Mouse (Mus musculus): ENCODE data around the gene Pcsk2. TPM values are rescaled to one million over a fixed set of nuclear protein-coding genes. Genes with fewer than 3 reads are reported as not detected.

Gene Pcsk2
- polyA plus RNA-seq, 1 experiment from 2014 or later: 1.4 TPM

DNA sequence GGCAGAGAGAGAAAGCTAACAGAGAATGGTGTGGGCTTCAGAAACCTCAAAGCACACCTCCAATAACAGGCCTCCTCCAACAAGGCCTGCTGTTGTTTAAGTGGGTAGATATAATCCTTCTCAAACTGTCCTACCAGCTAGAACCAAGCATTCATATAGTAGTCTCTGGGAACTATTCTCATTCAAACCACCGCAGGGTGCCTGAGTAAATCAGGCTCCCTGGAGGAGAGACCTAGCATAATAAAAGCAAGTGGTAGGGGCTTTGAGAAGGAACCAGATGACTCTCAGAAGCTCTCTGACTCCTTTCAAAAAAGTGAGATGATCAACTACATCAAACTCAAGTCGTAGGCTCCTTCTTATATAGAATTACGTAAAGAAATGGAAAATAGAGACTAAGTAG, 75.0 kb downstream of the Pcsk2 start:
- no peaks in the 10 kb centered on the region for H3K9me3 ChIP-seq (ENCODE audit: control insufficient read depth, low read length)
- no peak for ATAC-seq
- WGBS: 46% methylated on average over 3 of the region's 3 CpGs

DNA sequence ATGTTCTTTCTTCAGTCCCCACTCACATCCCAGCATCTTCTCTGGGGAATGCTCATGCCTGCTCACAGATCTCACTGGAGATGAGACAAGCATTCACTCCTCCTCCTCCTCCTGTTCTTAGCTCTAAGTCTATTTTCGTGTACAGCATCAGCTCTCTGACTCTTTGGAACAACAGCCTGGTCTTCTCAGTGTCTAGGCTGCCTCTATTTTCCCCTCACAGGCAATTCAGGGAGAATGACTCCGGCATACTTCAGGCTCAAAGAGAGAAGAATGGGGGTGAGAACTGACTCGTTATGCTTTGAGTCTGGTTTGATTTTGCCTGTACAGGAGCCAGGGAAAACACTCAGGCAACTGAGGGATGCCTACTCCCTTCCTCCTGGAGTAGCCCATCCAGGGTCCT, 78.0 kb downstream of the Pcsk2 start:
- no peak overlapping the region for H3K9ac ChIP-seq (ENCODE audit: low read depth, low read length)
- 60% methylated on average over 3 of the region's 3 CpGs for WGBS
- no peak overlapping the region for H3K4me3 ChIP-seq (ENCODE audit: low read length)
- no peaks in the 10 kb centered on the region for H3K4me1 ChIP-seq (ENCODE audit: control insufficient read depth, insufficient read depth, low read length)
- ATAC-seq: no peak
- no peak overlapping the region for H3K4me2 ChIP-seq (ENCODE audit: low read depth, low read length)
- H3K27ac ChIP-seq (ENCODE audit: low read length): no peak overlapping the region
- H3K27me3 ChIP-seq (replicated peaks; ENCODE audit: control insufficient read depth, insufficient read depth, low read length): no peaks in the 10 kb centered on the region
- no peaks in the 10 kb centered on the region for H3K9me3 ChIP-seq (ENCODE audit: control insufficient read depth, low read length)
- H3K36me3 ChIP-seq (ENCODE audit: control insufficient read depth, insufficient read depth, low read length): no peaks in the 10 kb centered on the region

More for the DNA sequence above, 75.0 kb downstream of the Pcsk2 start:
- Histone ChIP-seq H3K27ac (ENCODE audit: low read length) (no peak overlapping the region), H3K36me3 (ENCODE audit: control insufficient read depth, insufficient read depth, low read length) (no peaks in the 10 kb centered on the region), H3K27me3 (replicated peaks; ENCODE audit: control insufficient read depth, insufficient read depth, low read length) (no peaks in the 10 kb centered on the region), H3K9ac (ENCODE audit: low read depth, low read length) (no peak overlapping the region), H3K4me2 (ENCODE audit: low read depth, low read length) (no peak overlapping the region), H3K4me3 (ENCODE audit: low read length) (no peak overlapping the region), H3K4me1 (ENCODE audit: control insufficient read depth, insufficient read depth, low read length) (no peaks in the 10 kb centered on the region)

DNA sequence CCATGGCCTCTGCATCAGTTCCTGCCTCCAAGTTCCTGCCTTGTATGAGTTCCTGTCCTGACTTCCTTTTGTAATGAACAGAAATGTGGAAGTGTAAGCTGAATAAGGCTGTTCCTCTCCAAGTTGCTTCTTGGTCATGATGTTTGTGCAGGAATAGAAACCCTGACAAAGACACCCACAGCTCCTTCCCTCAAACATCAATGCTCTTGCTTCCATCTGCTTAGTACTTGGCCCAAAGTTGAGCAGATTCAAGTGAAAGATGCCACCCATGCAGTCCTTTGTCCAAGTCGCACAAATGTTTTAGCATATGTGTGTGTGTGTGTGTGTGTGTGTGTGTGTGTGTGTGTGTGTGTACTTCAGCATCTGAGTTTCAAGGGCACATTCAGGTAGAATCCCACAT, 97.3 kb downstream of the Pcsk2 start:
- 79% methylated on average over 1 of the region's 1 CpGs for WGBS
- H3K4me3 ChIP-seq (ENCODE audit: low read length): no peak overlapping the region

DNA sequence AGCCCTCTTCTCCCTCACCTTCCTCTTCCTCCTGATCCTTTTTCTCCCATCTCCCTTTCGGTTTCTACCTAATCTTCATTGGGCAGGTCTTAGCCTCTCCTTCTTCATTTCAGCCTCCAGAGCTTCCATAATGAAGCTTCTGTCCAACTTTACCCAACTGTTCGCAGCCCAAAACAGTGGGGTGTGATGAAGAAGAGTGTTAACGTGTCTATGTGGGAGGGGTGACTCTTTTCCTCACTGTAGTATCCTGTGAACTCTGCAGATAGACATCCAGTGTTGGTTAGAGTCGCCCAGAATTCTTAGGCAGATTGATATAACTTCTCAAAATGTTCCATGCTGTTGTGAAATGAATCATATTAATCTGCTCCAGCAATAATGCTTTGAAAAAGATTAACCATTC, 98.4 kb downstream of the Pcsk2 start:
- 78% methylated on average over 4 of the region's 4 CpGs for WGBS
- Histone ChIP-seq H3K27me3 (replicated peaks; ENCODE audit: control insufficient read depth, insufficient read depth, low read length) (no peaks in the 10 kb centered on the region), H3K9me3 (ENCODE audit: control insufficient read depth, low read length) (no peaks in the 10 kb centered on the region), H3K9ac (ENCODE audit: low read depth, low read length) (no peak overlapping the region), H3K4me1 (ENCODE audit: control insufficient read depth, insufficient read depth, low read length) (no peaks in the 10 kb centered on the region), H3K4me3 (ENCODE audit: low read length) (no peak overlapping the region), H3K4me2 (ENCODE audit: low read depth, low read length) (no peak overlapping the region), H3K27ac (ENCODE audit: low read length) (no peak overlapping the region), H3K36me3 (ENCODE audit: control insufficient read depth, insufficient read depth, low read length) (no peaks in the 10 kb centered on the region)
- no peak for ATAC-seq

More for the DNA sequence above, 97.3 kb downstream of the Pcsk2 start:
- Histone ChIP-seq H3K4me1 (ENCODE audit: control insufficient read depth, insufficient read depth, low read length) (no peaks in the 10 kb centered on the region), H3K9ac (ENCODE audit: low read depth, low read length) (no peak overlapping the region), H3K36me3 (ENCODE audit: control insufficient read depth, insufficient read depth, low read length) (no peaks in the 10 kb centered on the region), H3K27ac (ENCODE audit: low read length) (no peak overlapping the region), H3K9me3 (ENCODE audit: control insufficient read depth, low read length) (no peaks in the 10 kb centered on the region), H3K4me2 (ENCODE audit: low read depth, low read length) (no peak overlapping the region), H3K27me3 (replicated peaks; ENCODE audit: control insufficient read depth, insufficient read depth, low read length) (no peaks in the 10 kb centered on the region)
- no peak for ATAC-seq

DNA sequence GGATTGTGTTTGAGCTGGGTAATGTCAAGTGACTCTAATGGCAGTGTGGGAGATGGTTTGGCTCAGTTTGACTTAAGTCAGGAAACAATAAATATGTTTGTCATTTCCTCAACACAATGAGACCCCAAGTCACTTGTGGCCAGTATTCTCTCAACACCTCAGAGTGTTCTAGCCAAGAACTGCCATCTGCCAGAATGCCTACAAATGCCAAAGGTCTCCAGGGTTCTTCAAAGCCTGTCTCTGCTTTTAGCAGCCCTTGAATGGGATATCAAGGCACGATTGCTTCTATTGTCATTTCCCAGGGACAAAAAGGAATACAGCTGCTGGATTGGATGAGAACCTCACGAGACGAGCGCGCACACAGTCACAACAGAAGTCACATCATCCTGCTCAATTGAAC, 100.0 kb downstream of the Pcsk2 start:
- Histone ChIP-seq H3K27ac (ENCODE audit: low read length) (no peak overlapping the region), H3K9ac (ENCODE audit: low read depth, low read length) (no peak overlapping the region), H3K4me3 (ENCODE audit: low read length) (no peak overlapping the region), H3K36me3 (ENCODE audit: control insufficient read depth, insufficient read depth, low read length) (no peaks in the 10 kb centered on the region), H3K4me1 (ENCODE audit: control insufficient read depth, insufficient read depth, low read length) (no peaks in the 10 kb centered on the region), H3K9me3 (ENCODE audit: control insufficient read depth, low read length) (no peaks in the 10 kb centered on the region), H3K27me3 (replicated peaks; ENCODE audit: control insufficient read depth, insufficient read depth, low read length) (no peaks in the 10 kb centered on the region), H3K4me2 (ENCODE audit: low read depth, low read length) (no peak overlapping the region)
- ATAC-seq: no peak
- WGBS: 82% methylated on average over 5 of the region's 5 CpGs

DNA sequence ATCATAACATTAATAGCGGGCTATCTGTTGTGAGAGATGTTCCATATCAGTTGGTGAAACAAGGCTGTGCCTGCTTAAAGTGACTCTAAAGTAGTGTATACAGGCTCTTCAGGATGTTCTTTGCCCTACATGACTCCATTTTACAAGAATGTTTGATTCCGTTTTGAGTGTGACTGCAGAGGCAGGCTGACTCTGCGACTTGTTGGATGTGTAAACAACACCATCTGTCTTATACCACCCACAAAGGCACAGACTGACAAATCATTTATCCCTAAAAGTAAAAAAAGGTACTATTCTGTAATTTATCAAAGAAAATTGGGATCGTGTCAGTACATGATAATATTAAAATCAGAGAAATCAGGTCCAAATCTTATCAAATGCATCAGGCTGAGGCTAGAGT, 108.7 kb downstream of the Pcsk2 start:
- 74% methylated on average over 4 of the region's 4 CpGs for WGBS
- Histone ChIP-seq H3K27ac (ENCODE audit: low read length) (no peak overlapping the region), H3K9me3 (ENCODE audit: control insufficient read depth, low read length) (no peaks in the 10 kb centered on the region), H3K36me3 (ENCODE audit: control insufficient read depth, insufficient read depth, low read length) (no peaks in the 10 kb centered on the region), H3K4me2 (ENCODE audit: low read depth, low read length) (no peak overlapping the region), H3K4me1 (ENCODE audit: control insufficient read depth, insufficient read depth, low read length) (no peaks in the 10 kb centered on the region), H3K9ac (ENCODE audit: low read depth, low read length) (no peak overlapping the region), H3K4me3 (ENCODE audit: low read length) (no peak overlapping the region), H3K27me3 (replicated peaks; ENCODE audit: control insufficient read depth, insufficient read depth, low read length) (no peaks in the 10 kb centered on the region)
- no peak for ATAC-seq

DNA sequence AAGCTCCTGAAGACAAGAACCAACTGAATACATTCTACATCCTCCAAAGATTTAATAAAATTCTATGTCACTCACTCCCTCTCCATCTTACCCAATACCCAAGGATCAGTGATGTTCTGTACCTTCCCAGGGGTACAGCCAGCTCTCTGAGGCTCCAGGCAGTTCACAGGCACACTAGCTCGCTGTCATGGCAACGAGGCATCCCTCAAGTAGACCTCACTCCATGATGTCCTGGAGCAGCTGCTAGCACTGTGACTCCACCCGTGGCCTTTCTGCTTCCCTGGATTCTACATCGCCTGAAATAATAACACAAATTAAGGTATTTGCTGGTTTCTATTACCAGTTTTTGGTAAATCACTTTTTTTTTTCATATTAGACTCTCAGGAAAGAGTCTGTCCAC, 111.0 kb downstream of the Pcsk2 start:
- Histone ChIP-seq H3K36me3 (ENCODE audit: control insufficient read depth, insufficient read depth, low read length) (no peaks in the 10 kb centered on the region), H3K9ac (ENCODE audit: low read depth, low read length) (no peak overlapping the region), H3K27ac (ENCODE audit: low read length) (no peak overlapping the region), H3K9me3 (ENCODE audit: control insufficient read depth, low read length) (no peaks in the 10 kb centered on the region), H3K4me2 (ENCODE audit: low read depth, low read length) (no peak overlapping the region), H3K27me3 (replicated peaks; ENCODE audit: control insufficient read depth, insufficient read depth, low read length) (no peaks in the 10 kb centered on the region), H3K4me3 (ENCODE audit: low read length) (no peak overlapping the region), H3K4me1 (ENCODE audit: control insufficient read depth, insufficient read depth, low read length) (no peaks in the 10 kb centered on the region)
- ATAC-seq: no peak
- 64% methylated on average over 4 of the region's 4 CpGs for WGBS

GRCm38 (mm10) chr2:143666785-143667184, 120.8 kb downstream of the Pcsk2 start:
- no peaks in the 10 kb centered on the region for H3K4me1 ChIP-seq (ENCODE audit: control insufficient read depth, insufficient read depth, low read length)
- no peaks in the 10 kb centered on the region for H3K36me3 ChIP-seq (ENCODE audit: control insufficient read depth, insufficient read depth, low read length)
- H3K27ac ChIP-seq (ENCODE audit: low read length): no peak overlapping the region
- WGBS: 61% methylated on average over 5 of the region's 5 CpGs
- H3K4me2 ChIP-seq (ENCODE audit: low read depth, low read length): no peak overlapping the region
- H3K9me3 ChIP-seq (ENCODE audit: control insufficient read depth, low read length): no peaks in the 10 kb centered on the region
- H3K27me3 ChIP-seq (replicated peaks; ENCODE audit: control insufficient read depth, insufficient read depth, low read length): no peaks in the 10 kb centered on the region
- ATAC-seq: no peak
- no peak overlapping the region for H3K9ac ChIP-seq (ENCODE audit: low read depth, low read length)
- no peak overlapping the region for H3K4me3 ChIP-seq (ENCODE audit: low read length)

- 85% methylated on average over 4 of the region's 4 CpGs for WGBS
- no peaks in the 10 kb centered on the region for H3K36me3 ChIP-seq (ENCODE audit: control insufficient read depth, insufficient read depth, low read length)
These were observed 131.9 kb downstream of the Pcsk2 start for GRCm38 (mm10) chr2:143677869-143678268.

DNA sequence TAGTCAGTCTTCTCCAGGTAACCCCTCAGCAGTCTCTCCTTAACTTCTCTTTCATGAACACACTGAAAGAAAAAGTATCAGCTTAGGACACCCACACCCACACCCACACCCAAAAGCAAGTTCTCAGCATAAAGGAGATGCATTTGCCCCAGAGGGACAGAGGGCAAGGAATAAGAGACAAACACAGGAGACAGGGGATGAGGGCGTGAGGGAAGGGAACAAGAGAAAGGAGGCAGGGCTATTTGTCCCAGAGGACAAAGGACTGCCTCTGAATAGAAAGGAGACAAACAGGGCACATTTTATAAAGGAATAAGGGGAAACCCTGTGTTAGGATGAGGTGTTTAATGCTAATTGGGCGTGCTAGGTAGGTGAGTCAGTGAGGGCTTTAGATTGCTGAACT, 133.6 kb downstream of the Pcsk2 start:
- 56% methylated on average over 2 of the region's 2 CpGs for WGBS
- H3K36me3 ChIP-seq (ENCODE audit: control insufficient read depth, insufficient read depth, low read length): no peaks in the 10 kb centered on the region
- no peaks in the 10 kb centered on the region for H3K27me3 ChIP-seq (replicated peaks; ENCODE audit: control insufficient read depth, insufficient read depth, low read length)
- no peak overlapping the region for H3K4me2 ChIP-seq (ENCODE audit: low read depth, low read length)
- no peak overlapping the region for H3K9ac ChIP-seq (ENCODE audit: low read depth, low read length)
- ATAC-seq: no peak
- no peak overlapping the region for H3K4me3 ChIP-seq (ENCODE audit: low read length)
- H3K27ac ChIP-seq (ENCODE audit: low read length): no peak overlapping the region
- H3K4me1 ChIP-seq (ENCODE audit: control insufficient read depth, insufficient read depth, low read length): no peaks in the 10 kb centered on the region
- no peaks in the 10 kb centered on the region for H3K9me3 ChIP-seq (ENCODE audit: control insufficient read depth, low read length)

More at GRCm38 (mm10) chr2:143677869-143678268, 131.9 kb downstream of the Pcsk2 start:
- no peak overlapping the region for H3K4me3 ChIP-seq (ENCODE audit: low read length)
- H3K9me3 ChIP-seq (ENCODE audit: control insufficient read depth, low read length): no peaks in the 10 kb centered on the region
- H3K4me1 ChIP-seq (ENCODE audit: control insufficient read depth, insufficient read depth, low read length): no peaks in the 10 kb centered on the region
- no peak overlapping the region for H3K9ac ChIP-seq (ENCODE audit: low read depth, low read length)
- no peaks in the 10 kb centered on the region for H3K27me3 ChIP-seq (replicated peaks; ENCODE audit: control insufficient read depth, insufficient read depth, low read length)
- H3K4me2 ChIP-seq (ENCODE audit: low read depth, low read length): no peak overlapping the region
- ATAC-seq: no peak
- no peak overlapping the region for H3K27ac ChIP-seq (ENCODE audit: low read length)
